Mouse (Mus musculus) midbrain, embryonic 10.5 days (tissue): ENCODE results near the gene Nwd1. TPM values are rescaled to one million over a fixed set of nuclear protein-coding genes. Genes with fewer than 3 reads are reported as not detected.
A peak's percentile ranks its signal among the peaks of the same experiment; 100 is the strongest.
"Not testable (repeated sequence)": the region's sequence is repeated elsewhere in the genome, so short reads cannot be mapped to it uniquely, and the experiment has no call there.

Experiments used
- DNase-seq: peaks from one replicate; pipeline ENCODE4 v3.0.0-alpha.2; 2017; ENCODE audit warnings: low spot score
- H3K27ac ChIP-seq: fragments of 300-500 bp; sonication (generic); replicated peaks from 2 replicates; pipeline ENCODE4 v1.5.1; 2016; ENCODE audit warnings: mild to moderate bottlenecking
- H3K27me3 ChIP-seq: fragments of 300-500 bp; sonication (generic); 2 replicates; pipeline ENCODE4 v1.6.1; 2016; ENCODE audit warnings: low read depth, mild to moderate bottlenecking; ENCODE audit not compliant: poor library complexity, severe bottlenecking
- H3K36me3 ChIP-seq: fragments of 300-500 bp; sonication (generic); 2 replicates; pipeline ENCODE4 v1.6.1; 2016; ENCODE audit warnings: mild to moderate bottlenecking, moderate library complexity
- H3K4me1 ChIP-seq: fragments of 300-500 bp; sonication (generic); 2 replicates; pipeline ENCODE4 v1.6.1; 2016
- H3K4me3 ChIP-seq: fragments of 300-500 bp; sonication (generic); 2 replicates; pipeline ENCODE4 v1.5.1; 2016; ENCODE audit warnings: mild to moderate bottlenecking, moderate library complexity
- H3K9me3 ChIP-seq: fragments of 300-500 bp; sonication (generic); replicated peaks from 2 replicates; pipeline ENCODE4 v1.6.1; 2016; ENCODE audit warnings: mild to moderate bottlenecking
- WGBS: fragments of 180-500 bp; shearing (Covaris S2); methylation state at CpG from one replicate; pipeline ENCODE4 v1.1.7; 2016; 5-methylcytosine and 5-hydroxymethylcytosine counted together
- polyA plus RNA-seq: library from polyadenylated mRNA; unstranded; fragments of >200 nt; fragmentation: Nextera tagmentation; extraction: Ambion mirVana; gene quantifications from 2 replicates; pipeline ENCODE4 v1.2.1, GENCODE M21; 2016

The Nwd1 gene
- polyA plus RNA-seq, 1 experiment from 2014 or later = not detected

DNA sequence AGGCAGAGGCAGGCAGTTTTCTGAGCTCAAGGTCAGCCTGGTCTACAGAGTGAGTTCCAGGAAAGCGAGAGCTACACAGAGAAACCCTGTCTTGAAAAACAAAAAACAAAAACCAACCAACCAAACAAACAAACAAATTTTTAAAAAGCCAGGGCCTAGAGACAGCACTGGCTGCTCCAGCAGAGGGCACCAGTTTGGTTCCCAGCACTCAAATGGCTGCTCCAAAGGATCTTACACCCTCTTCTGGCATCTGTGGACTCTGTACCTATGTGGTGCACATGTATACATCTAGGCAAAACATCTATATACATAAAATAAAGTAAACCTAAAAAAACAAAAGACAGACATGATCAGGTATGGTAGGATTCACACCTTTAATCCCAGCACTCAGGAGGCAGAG lies 26.3 kb downstream of the Nwd1 start:
- no peak overlapping the region for H3K4me3 ChIP-seq
- DNase-seq = no peak
- H3K27ac ChIP-seq = no peak overlapping the region
- no peaks in the 10 kb centered on the region for H3K27me3 ChIP-seq
- WGBS = 72% methylated on average over 1 of the region's 1 CpGs
- no peaks in the 10 kb centered on the region for H3K9me3 ChIP-seq
- H3K36me3 ChIP-seq = no peaks in the 10 kb centered on the region
- H3K4me1 ChIP-seq = no peaks in the 10 kb centered on the region

DNA sequence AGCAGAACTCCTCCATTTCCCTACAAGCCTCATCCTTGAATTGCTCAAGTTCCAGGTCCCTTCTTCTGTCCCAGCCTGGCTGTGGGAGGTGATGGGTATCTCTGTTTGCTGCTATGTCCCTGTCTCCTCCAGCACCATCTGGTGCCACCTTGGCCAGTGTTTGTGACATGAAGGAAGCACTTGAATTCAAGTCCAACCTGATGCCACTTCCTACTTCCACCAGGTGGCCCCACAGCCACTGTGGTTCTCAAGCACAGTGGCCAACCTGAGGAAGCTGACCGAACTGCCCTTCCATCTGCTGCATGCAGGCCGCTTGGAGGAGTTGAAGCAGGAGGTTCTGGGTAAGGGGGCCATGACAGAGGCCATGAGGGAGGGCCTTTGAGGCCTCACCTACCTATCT lies 27.7 kb downstream of the Nwd1 start:
- no peak overlapping the region for H3K4me3 ChIP-seq
- WGBS = 87% methylated on average over 2 of the region's 2 CpGs
- DNase-seq = no peak
- H3K27me3 ChIP-seq = no peaks in the 10 kb centered on the region
- H3K4me1 ChIP-seq = no peaks in the 10 kb centered on the region
- no peaks in the 10 kb centered on the region for H3K9me3 ChIP-seq
- no peaks in the 10 kb centered on the region for H3K36me3 ChIP-seq
- H3K27ac ChIP-seq = no peak overlapping the region

DNA sequence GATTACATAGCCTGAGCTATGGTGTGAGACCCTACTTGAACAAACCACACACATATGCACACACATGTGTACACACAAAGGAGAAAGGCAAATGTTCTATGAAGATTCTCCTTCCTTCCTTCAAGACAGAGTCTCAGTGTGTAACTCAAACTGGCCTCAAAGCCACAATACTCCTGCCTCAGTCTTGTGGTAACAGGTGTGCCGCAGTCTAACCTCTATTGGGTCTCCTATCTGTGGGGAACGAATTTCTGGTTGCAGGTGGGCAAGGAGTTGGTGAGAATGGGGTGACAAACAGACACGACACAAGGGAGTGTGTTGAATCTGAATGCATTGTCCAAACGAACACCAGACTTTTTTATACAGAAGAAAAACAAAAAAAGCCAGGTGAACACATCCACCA lies 29.9 kb downstream of the Nwd1 start:
- 63% methylated on average over 4 of the region's 4 CpGs for WGBS
- Histone ChIP-seq H3K4me1 (no peaks in the 10 kb centered on the region), H3K4me3 (no peak overlapping the region), H3K27ac (no peak overlapping the region), H3K36me3 (no peaks in the 10 kb centered on the region), H3K27me3 (no peaks in the 10 kb centered on the region), H3K9me3 (no peaks in the 10 kb centered on the region)
- no peak for DNase-seq

DNA sequence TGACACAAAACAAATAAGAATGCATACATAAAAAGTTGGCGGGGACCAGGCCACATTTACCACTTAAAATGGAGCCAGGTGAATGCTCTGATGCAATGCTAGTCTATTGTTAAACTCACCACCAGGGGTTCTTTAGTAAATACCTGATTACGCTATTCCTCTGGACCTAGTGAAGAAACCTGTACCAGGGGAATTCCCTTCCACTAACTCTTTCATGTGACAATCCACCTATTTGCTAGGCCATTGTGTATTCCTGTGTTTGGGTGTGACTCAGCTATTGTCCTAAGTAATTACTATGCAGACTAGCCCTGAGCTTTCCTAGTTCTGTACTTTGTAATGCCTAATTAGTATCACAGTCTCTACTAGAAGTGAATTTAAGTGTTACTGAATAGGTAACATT lies 30.3 kb downstream of the Nwd1 start:
- WGBS = 50% methylated on average over 2 of the region's 2 CpGs

DNA sequence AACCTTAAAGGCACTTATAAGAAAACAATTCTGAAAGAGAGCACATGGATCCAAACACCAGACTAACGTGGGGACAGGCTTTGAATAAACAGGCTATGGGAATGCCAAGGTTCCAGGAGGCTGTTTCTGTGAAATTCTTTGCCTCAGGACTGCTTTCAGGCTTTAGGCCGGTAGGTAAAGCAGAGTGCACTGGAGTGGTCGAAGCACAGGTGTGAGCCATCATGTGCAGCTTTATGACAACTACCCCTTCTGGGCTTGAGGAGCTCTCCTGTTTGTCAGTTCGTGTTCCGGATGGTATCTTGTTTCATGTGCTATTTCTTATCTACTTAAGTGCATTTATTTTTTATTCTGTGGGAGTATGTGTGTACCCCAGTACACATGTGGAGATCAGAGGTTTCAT lies 30.8 kb downstream of the Nwd1 start:
- H3K36me3 ChIP-seq = no peaks in the 10 kb centered on the region
- no peak overlapping the region for H3K4me3 ChIP-seq
- no peak for DNase-seq
- no peaks in the 10 kb centered on the region for H3K9me3 ChIP-seq
- no peaks in the 10 kb centered on the region for H3K4me1 ChIP-seq
- H3K27ac ChIP-seq = no peak overlapping the region
- 72% methylated on average over 5 of the region's 5 CpGs for WGBS
- no peaks in the 10 kb centered on the region for H3K27me3 ChIP-seq

More for the DNA sequence above, 30.3 kb downstream of the Nwd1 start:
- not testable (repeated sequence) for H3K27ac ChIP-seq, H3K9me3 ChIP-seq, H3K4me3 ChIP-seq, DNase-seq, H3K36me3 ChIP-seq, H3K4me1 ChIP-seq, H3K27me3 ChIP-seq

DNA sequence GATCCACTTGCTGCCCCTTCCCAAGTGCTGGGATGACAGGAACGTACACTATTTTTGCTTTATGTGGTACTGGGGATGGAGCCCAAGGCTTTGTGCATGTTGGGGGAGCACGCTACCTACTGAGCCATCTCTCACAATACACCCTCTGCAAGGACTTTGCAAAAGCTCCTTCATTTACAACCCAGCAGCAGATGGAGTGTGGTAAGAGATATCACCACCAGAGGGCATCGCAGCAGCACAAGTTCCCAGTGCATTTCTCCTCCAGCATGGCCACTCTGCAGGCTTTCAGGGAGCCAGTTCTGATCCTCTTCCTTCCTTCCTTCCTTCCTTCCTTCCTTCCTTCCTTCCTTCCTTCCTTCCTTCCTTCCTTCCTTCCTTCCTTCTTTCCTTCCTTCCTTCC lies 33.6 kb downstream of the Nwd1 start:
- WGBS = 10% methylated on average over 3 of the region's 3 CpGs
- no peaks in the 10 kb centered on the region for H3K4me1 ChIP-seq

DNA sequence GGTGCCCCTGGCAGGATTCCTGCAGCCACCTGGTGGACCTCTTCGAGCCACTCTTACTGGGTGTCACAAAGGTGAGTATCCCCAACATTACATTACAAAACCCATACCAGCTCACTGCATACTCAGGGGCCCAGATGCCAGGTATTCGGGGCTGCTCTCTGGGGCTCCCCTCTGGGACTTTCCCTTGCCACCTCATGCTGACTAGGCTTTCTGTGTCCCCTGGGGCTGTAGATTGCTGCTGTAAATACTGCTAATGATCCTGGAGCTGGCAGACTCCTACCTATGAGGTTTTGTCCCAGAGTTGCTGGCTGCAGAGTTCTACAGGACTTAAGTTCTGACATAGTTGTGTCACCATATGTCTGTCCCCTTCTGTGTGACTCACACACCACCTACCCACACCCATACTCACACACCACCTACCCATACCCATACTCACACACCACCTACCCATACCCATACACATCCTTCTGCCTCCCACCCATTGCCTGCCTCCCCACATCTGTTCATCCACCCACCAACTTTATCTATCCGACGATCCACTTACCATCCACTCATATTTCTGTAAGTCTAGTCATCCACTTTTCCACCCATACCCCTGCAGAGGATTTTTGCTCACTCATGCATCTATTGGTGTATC lies 35.7 kb downstream of the Nwd1 start:
- Histone ChIP-seq H3K36me3 (no peaks in the 10 kb centered on the region), H3K4me3 (no peak overlapping the region), H3K4me1 (no peaks in the 10 kb centered on the region), H3K9me3 (no peaks in the 10 kb centered on the region), H3K27me3 (no peaks in the 10 kb centered on the region), H3K27ac (no peak overlapping the region)
- DNase-seq = no peak
- WGBS = 91% methylated on average over 4 of the region's 4 CpGs

More for the DNA sequence above, 33.6 kb downstream of the Nwd1 start:
- Histone ChIP-seq H3K36me3 (no peaks in the 10 kb centered on the region), H3K4me3 (no peak overlapping the region), H3K27ac (no peak overlapping the region), H3K9me3 (no peaks in the 10 kb centered on the region), H3K27me3 (no peaks in the 10 kb centered on the region)
- DNase-seq = peak; percentile 54

DNA sequence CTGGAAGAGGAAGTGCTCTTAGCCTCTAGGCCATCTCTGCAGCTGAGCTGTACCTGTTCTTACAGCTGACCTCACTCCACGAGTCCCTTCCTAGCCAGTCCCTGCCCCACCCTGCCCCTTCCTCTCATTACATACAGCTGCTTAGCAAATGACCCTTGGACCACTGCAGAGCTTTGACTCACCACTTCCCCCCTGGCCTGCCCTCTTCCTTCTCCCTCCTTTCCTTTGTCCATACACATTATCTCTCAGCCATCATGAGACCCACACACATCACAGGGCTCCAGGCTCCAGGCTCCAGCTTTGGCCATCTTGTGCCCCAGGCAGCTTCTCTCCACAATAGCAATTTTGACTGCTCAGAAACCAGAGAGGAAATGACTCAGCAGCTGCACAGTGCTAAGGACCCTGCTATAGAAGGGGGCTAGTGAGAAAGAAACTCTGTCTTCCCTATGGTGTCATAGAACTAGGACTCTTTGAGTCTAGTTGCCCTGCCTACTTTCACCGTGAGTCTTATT lies 36.6 kb downstream of the Nwd1 start:
- WGBS = 56% methylated on average over 2 of the region's 2 CpGs
- Histone ChIP-seq H3K4me1 (no peaks in the 10 kb centered on the region), H3K27ac (no peak overlapping the region), H3K9me3 (no peaks in the 10 kb centered on the region), H3K27me3 (no peaks in the 10 kb centered on the region), H3K4me3 (no peak overlapping the region), H3K36me3 (no peaks in the 10 kb centered on the region)
- DNase-seq = no peak

DNA sequence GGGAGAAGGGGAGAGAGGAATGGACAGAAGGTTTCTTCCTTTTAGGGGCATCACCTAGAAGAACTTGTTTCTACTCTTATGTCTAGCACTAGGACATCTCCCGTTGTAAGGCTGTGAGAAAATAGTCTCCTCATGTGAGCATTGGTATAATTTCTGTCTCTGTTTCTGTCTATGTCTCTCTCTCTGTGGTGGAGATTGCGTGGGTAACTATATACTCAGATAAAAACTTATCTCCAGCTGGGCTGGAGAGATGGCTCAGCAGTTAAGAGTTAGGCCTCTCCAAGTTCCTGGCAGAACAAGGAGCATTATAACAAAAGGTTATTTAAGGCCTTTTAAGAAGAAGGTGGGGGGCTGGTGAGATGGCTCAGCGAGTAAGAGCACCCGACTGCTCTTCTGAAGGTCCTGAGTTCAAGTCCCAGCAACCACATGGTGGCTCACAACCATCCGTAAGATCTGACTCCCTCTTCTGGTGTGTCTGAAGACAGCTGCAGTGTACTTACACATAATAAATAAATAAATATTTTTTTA lies 37.1 kb downstream of the Nwd1 start:
- not testable (repeated sequence) for DNase-seq, H3K36me3 ChIP-seq, H3K9me3 ChIP-seq, H3K27ac ChIP-seq, H3K27me3 ChIP-seq, H3K4me3 ChIP-seq, H3K4me1 ChIP-seq
- 91% methylated on average over 5 of the region's 5 CpGs for WGBS

DNA sequence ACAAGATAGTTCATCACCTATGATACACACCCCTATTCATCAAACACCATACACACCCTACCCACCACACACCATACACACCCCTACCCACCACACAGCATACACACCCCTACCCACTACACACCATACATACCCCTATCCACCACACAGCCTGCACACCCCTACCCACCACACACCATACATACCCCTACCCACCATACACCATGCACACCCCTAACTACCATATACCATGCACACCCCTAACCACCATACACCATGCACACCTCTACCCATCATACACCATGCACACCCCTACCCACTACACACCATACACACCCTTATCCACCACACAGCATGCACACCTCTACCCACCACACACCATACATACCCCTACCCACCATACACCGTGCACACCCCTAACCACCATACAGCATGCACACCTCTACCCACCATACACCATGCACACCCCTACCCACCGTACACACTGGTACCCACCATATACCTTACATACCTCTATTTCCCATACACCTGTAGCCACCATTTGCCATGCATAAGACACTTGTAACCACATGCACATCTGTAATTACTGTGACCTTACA lies 51.9 kb downstream of the Nwd1 start:
- Histone ChIP-seq H3K27me3 (no peaks in the 10 kb centered on the region), H3K36me3 (no peaks in the 10 kb centered on the region), H3K4me1 (no peaks in the 10 kb centered on the region), H3K4me3 (no peak overlapping the region), H3K9me3 (no peaks in the 10 kb centered on the region), H3K27ac (no peak overlapping the region)
- no peak for DNase-seq
- 96% methylated on average over 2 of the region's 2 CpGs for WGBS

DNA sequence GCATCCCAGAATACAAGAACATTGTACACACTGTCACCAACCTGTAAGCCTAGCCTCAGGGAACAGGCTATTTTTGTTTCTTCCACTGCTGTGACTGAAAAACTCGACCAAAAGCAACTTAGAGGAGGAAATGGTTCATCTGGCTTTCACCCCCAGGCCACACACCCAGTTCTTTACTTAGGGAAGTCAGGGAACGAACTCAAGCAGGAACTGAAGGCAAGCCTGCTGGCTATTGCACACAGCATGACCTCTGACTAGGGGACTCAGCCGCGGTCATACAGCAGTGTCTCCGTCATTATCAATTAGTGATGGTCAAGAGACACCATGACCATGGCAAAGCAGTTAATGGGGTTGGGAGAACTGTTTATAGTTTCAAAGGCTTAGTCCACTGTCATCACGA lies 66.1 kb downstream of the Nwd1 start:
- Histone ChIP-seq H3K4me3 (no peak overlapping the region), H3K9me3 (no peaks in the 10 kb centered on the region), H3K36me3 (no peaks in the 10 kb centered on the region), H3K4me1 (0 out of 2 replicates have a peak, but pooled peaks cover 9% of the 10 kb centered on the region), H3K27ac (no peak overlapping the region), H3K27me3 (no peaks in the 10 kb centered on the region)
- WGBS = 57% methylated on average over 6 of the region's 6 CpGs
- DNase-seq = peak; percentile 16

DNA sequence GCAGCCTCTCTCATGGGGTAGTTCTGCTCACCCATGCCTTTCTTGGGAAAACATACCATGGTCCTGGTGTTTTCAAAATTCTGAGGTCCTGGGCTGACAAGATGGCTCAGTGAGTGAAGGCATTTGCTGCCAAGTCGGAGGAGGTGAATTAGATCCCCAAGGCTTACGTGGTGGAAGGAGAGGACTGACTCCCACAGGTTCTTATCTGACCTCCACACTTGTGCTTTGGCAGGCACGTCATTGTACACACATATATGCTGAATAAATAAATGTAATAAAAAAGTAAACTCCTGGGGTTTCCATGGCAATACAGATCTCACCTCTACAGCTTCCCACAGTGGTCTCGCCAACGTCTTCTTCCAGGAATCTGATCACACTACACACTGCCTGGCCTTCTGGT lies 70.1 kb downstream of the Nwd1 start:
- WGBS = 83% methylated on average over 5 of the region's 5 CpGs
- Histone ChIP-seq H3K4me3 (no peak overlapping the region), H3K9me3 (no peaks in the 10 kb centered on the region), H3K27ac (no peak overlapping the region), H3K27me3 (no peaks in the 10 kb centered on the region), H3K36me3 (no peaks in the 10 kb centered on the region), H3K4me1 (0 out of 2 replicates have a peak, but pooled peaks cover 9% of the 10 kb centered on the region)
- no peak for DNase-seq

DNA sequence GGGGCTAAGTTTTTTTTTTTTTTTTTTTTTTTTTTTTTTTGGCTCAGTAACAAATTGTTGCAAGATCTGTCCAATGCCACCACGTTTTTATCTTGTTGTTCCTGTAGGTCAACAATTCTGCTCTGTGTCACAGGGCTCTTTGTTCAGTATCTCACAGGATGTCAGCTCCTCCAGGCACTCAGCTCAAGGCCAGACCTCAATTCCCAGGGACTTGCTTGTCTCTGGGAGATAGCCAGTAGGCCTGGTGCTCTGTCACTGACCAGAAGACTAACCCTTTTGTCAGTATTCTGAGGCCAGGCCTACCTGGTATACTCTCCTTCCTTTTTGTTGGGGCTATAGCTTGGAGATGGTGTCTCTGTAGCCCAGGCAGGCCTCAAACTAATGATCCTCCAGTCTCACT lies 74.0 kb downstream of the Nwd1 start:
- Histone ChIP-seq H3K4me1 (peaks cover 12% of the 10 kb centered on the region), H3K27me3 (no peaks in the 10 kb centered on the region), H3K4me3 (no peak overlapping the region), H3K27ac (no peak overlapping the region), H3K36me3 (peaks cover 12% of the 10 kb centered on the region), H3K9me3 (no peaks in the 10 kb centered on the region)
- WGBS = 21% methylated on average over 1 of the region's 1 CpGs
- DNase-seq = no peak
